Mouse (Mus musculus) monocyte, adult 2 months (primary cell): ENCODE measurements around the gene Nxpe3.

ENCODE experiments used
- DNase-seq, 2 experiments: peaks; one replicate each; pipeline ENCODE4 v3.0.0; 2022; ENCODE audit warnings: low spot score in 2 of 2, low read depth in 1 of 2

The Nxpe3 gene

DNA sequence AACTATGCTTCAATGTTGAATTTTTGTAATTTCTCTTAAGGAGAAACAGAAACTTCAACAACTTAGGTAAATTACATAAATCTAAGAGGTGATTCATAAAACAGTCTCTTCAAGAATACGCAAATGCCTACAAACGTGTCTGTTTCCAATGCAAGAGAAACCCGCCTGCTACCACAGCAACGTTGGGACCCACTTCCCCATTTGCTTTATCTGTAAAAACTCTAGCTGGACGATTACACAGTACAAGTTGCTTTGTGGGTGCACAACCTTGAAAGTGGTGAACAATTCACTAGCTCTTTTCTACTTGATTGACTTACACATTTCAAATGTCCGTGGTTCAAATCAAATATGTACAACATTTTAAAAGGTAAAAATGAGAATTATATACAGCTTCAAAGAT is 83.3 kb downstream of the Nxpe3 start:
- DNase-seq, result no peak

DNA sequence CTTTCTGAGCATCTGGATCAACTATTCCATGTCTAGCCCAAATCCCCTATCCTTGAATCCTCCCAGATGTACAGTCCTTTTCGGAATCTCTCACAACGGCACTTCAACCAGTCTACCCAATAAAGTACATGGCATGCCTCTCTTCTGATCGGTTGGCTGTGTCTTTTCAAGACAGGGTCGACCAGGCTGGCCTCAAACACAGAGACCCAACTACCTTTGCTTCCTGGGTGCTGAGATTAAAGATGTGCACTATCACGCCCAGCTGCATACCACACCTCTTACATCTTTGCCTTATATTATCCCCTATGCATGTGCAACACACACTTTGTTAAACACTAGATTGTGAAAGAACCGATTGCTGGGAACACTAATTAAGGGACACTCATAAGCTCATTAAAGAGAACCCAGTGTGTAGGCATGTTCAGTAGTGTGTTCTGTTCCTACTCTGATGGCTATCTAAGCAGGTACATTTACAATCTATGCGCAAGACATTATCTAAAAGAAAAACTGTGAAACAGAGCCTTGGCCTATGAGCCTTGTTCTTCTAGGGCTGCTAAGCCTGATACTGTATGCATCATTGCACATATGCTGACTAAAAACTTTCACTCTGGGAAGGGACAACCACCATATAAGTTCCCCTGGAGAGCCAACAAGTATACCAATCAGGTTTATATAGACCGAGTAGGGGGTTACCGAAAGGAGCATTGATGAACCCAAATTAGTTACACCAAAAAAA is 85.1 kb downstream of the Nxpe3 start:
- DNase-seq, result no peak

DNA sequence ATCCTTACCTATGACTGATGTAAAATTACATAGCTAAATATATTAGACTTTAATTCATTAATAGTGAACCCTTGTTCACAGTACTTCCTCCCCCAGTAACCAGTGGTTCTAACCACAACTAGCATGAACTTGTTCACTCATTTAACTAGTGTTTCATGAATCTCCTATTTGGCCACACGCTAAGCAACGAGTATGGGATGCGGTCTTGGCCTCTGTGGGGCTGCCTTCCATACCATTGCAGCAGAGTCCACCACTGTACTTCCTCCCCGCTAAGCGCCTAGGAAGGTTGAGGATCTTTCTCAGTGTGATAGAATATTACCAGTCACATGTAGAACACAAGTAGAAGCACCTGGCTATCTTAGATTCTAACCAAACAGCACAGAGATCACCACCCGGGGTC is 85.7 kb downstream of the Nxpe3 start:
- no peak for DNase-seq

DNA sequence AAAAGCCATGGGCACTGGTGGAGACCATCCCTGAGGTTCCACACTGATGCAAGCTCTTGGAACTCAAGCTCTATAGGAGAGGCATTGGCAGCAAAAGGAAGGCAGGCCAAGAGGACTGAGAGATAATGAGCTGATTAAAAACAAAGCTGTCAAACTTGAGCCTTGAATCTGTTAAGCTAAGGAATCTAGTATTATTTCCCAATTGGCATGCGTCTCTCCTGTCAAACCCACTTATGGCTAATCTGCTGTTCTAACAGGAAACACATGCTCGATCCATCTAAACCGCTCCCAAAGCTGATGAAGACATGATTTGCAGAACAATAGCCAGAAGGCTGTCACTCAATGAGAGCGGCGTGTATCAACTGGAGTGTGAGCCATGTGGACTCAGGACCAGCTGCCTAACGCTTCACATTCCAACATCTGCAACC is 87.6 kb downstream of the Nxpe3 start:
- no peak for DNase-seq

DNA sequence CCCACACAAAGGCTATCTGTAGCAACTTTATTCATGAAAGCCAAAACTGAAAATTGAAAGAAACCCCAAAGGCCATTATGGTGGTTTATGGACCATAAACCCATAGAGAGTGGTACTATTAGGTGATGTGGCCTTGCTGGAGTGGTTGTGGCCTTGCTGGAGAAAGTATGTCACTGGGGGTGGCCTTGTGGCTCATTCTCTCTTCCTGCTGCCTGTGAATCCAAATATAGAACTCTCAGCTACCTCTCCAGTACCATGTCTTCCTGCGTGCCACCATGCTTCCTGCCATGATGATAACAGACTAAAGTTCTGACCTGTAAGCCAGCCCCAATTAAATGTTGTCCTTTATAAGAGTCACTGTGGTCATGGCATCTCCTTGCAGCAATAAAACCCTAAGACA is 90.3 kb downstream of the Nxpe3 start:
- DNase-seq, result no peak

DNA sequence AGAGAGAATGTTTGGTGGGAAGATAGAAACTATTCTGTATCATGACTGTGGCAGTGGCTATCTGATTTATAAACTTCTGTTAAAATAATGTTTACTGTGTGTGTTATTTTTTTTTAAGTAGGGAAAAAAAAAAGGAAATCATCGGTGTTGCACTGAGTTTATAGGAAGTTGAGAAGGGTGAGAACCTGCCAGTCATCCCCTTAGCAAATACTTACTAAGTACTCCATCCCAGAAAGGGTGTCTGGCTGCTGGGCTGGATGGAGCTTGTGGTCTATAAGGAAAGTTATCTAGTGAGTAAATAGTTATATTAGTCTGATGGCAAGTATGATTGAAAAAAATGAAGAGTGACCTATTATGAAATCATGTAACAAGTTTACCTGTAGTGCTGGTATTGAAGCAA is 93.5 kb downstream of the Nxpe3 start:
- DNase-seq, result no peak

DNA sequence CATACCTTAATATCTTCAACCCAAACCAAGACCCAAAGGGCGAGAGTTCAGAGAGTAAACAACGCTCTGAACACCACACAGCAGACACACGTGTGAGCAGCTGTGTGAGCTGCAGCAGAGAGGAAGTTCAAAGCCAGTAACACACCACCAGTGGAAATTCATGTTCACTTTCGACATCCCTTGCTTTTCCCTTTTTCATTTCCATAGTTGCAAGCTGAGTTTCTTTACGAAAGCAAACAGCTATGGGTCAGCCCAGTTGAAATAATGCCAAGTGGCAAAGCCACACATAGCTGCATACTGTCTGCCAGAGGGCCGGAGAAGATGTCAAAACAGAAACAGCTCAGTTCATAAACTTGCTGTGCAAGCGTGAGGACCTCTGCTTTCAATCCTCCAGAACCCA is 96.2 kb downstream of the Nxpe3 start:
- no peak for DNase-seq

DNA sequence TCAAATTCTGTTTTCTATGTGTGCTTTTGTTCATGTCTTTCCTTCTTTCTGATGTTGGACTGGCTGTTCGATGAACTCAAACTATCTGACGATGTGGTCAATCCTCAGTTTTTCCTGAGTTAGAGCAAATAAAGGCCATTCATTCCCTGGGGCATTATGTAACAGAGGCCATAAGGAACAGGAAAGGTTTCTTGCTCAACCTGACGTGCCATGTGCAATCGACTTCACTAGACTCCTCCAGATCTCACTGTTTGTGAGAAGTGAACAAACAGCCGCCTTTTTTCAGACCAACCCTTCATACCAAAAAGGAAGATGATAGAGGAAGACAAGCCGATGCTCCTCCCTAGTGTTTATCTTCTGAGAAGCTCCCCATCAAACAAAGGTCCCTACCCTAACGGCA is 104.8 kb downstream of the Nxpe3 start:
- DNase-seq, result no peak
